Mouse (Mus musculus) T-helper 17 cell (primary cell): ENCODE measurements around the gene Timp2.

Experiments
- in situ Hi-C, 2 experiments: fragments of 300-600 bp; cut with MboI, MseI; formaldehyde crosslinking; loops; 1 replicate in 1 of 2; 2 replicates in 1 of 2; pipeline ENCODE4 v1.15.1; 2025; ENCODE audit warnings: high pct_unique_total_duplicates in 2 of 2

Gene Timp2

GRCm38 (mm10) chr11:118342400-118342981 lies 13.0 kb downstream of the Timp2 start, which contains the start of gene Cep295nl:
Gene Cep295nl, minus strand, starts transcription at chr11:118342500.
- in situ Hi-C loops: loop anchor here in 1 of 2 experiments (25.0 kb wide), 1 partner anchor 1930 kb away; the partner anchor contains the start of gene Rnf157

GRCm38 (mm10) chr11:118337491-118338168 lies 17.9 kb downstream of the Timp2 start:
- in situ Hi-C loops: loop anchor here in 1 of 2 experiments (25.0 kb wide), 1 partner anchor 1925 kb away; the partner anchor contains the start of gene Rnf157

- in situ Hi-C loops: loop anchor here in 1 of 2 experiments (25.0 kb wide), 1 partner anchor 1921 kb away; the partner anchor contains the start of gene Rnf157
Measured at GRCm38 (mm10) chr11:118333431-118333830, 22.1 kb downstream of the Timp2 start.

- in situ Hi-C loops: loop anchor here in 1 of 2 experiments (25.0 kb wide), 1 partner anchor 1920 kb away; the partner anchor contains the start of gene Rnf157
Measured at GRCm38 (mm10) chr11:118332376-118332775, 23.2 kb downstream of the Timp2 start.

GRCm38 (mm10) chr11:118330777-118331176 lies 24.8 kb downstream of the Timp2 start:
- in situ Hi-C loops: loop anchor here in 1 of 2 experiments (25.0 kb wide), 1 partner anchor 1918 kb away; the partner anchor contains the start of gene Rnf157

GRCm38 (mm10) chr11:118330361-118330760 lies 25.2 kb downstream of the Timp2 start:
- in situ Hi-C loops: loop anchor here in 1 of 2 experiments (25.0 kb wide), 1 partner anchor 1918 kb away; the partner anchor contains the start of gene Rnf157

- in situ Hi-C loops: loop anchor here (5.0 to 25.0 kb wide), 3 partner anchors 48 to 1917 kb away; partner anchors contain the start of genes Enpp7 (in 1 of the 2) and Rnf157 (in 1 of the 2)
Measured at GRCm38 (mm10) chr11:118328947-118329346, 26.6 kb downstream of the Timp2 start.

- in situ Hi-C loops: loop anchor here (5.0 to 25.0 kb wide), 3 partner anchors 49 to 1916 kb away; partner anchors contain the start of genes Enpp7 (in 1 of the 2) and Rnf157 (in 1 of the 2)
Measured at GRCm38 (mm10) chr11:118328511-118328910, 27.0 kb downstream of the Timp2 start.

GRCm38 (mm10) chr11:118326991-118327971 lies 28.3 kb downstream of the Timp2 start:
- in situ Hi-C loops: loop anchor here (5.0 to 25.0 kb wide), 3 partner anchors 50 to 1915 kb away; partner anchors contain the start of genes Enpp7 (in 1 of the 2) and Rnf157 (in 1 of the 2)

- in situ Hi-C loops: loop anchor here (5.0 to 25.0 kb wide), 3 partner anchors 51 to 1914 kb away; partner anchors contain the start of genes Enpp7 (in 1 of the 2) and Rnf157 (in 1 of the 2)
Measured at GRCm38 (mm10) chr11:118326491-118326890, 29.0 kb downstream of the Timp2 start.

- in situ Hi-C loops: loop anchor here (5.0 to 25.0 kb wide), 3 partner anchors 53 to 660 kb away; partner anchors contain the start of gene Enpp7 (in 1 of the 2)
Measured at GRCm38 (mm10) chr11:118324541-118324940, 31.0 kb downstream of the Timp2 start.

- in situ Hi-C loops: loop anchor here (5.0 to 25.0 kb wide), 3 partner anchors 53 to 661 kb away; partner anchors contain the start of gene Enpp7 (in 1 of the 2)
Measured at GRCm38 (mm10) chr11:118323974-118324373, 31.6 kb downstream of the Timp2 start.

- in situ Hi-C loops: loop anchor here (5.0 to 25.0 kb wide), 3 partner anchors 55 to 662 kb away; partner anchors contain the start of gene Enpp7 (in 1 of the 2)
Measured at GRCm38 (mm10) chr11:118322647-118323046, 32.9 kb downstream of the Timp2 start.

GRCm38 (mm10) chr11:118321971-118322370 lies 33.6 kb downstream of the Timp2 start:
- in situ Hi-C loops: loop anchor here (5.0 to 25.0 kb wide), 3 partner anchors 55 to 663 kb away; partner anchors contain the start of gene Enpp7 (in 1 of the 2)

GRCm38 (mm10) chr11:118321500-118321899 lies 34.0 kb downstream of the Timp2 start:
- in situ Hi-C loops: loop anchor here (5.0 to 25.0 kb wide), 3 partner anchors 56 to 663 kb away; partner anchors contain the start of gene Enpp7 (in 1 of the 2)

- in situ Hi-C loops: loop anchor here in 1 of 2 experiments (25.0 kb wide), 1 partner anchor 419 kb away; no protein-coding TSS in a partner anchor
Measured at GRCm38 (mm10) chr11:118318678-118319077, 36.9 kb downstream of the Timp2 start.

- in situ Hi-C loops: loop anchor here in 1 of 2 experiments (25.0 kb wide), 1 partner anchor 420 kb away; no protein-coding TSS in a partner anchor
Measured at GRCm38 (mm10) chr11:118317129-118317528, 38.4 kb downstream of the Timp2 start.

GRCm38 (mm10) chr11:118316231-118316806 lies 39.2 kb downstream of the Timp2 start:
- in situ Hi-C loops: loop anchor here in 1 of 2 experiments (25.0 kb wide), 1 partner anchor 421 kb away; no protein-coding TSS in a partner anchor

GRCm38 (mm10) chr11:118312132-118312723 lies 43.3 kb downstream of the Timp2 start:
- in situ Hi-C loops: loop anchor here in 1 of 2 experiments (25.0 kb wide), 1 partner anchor 425 kb away; no protein-coding TSS in a partner anchor
